Mouse (Mus musculus) liver, embryonic 14.5 days (tissue): ENCODE data around the gene Muc3a. TPM values are rescaled to one million over a fixed set of nuclear protein-coding genes. Genes with fewer than 3 reads are reported as not detected.

Experiments
- ATAC-seq: fragments of 200-750 bp; cut with Nextera tagmentation; 2 replicates; pipeline ENCODE4 v1.8.0; 2017; ENCODE audit warnings: moderate number of reproducible peaks, mild to moderate bottlenecking, moderate library complexity; ENCODE audit not compliant: insufficient read depth
- DNase-seq, 3 experiments: peaks; one replicate each; pipeline ENCODE4 v3.0.0-alpha.2; 2012 to 2013; ENCODE audit warnings: low read depth in 3 of 3, low spot score in 3 of 3
- H3K27ac ChIP-seq: fragments of 300-500 bp; sonication (generic); 2 replicates; pipeline ENCODE4 v1.5.1; 2014; ENCODE audit warnings: moderate library complexity, mild to moderate bottlenecking, control low read depth, inconsistent platforms
- H3K27me3 ChIP-seq: fragments of 300-500 bp; sonication (generic); 2 replicates; pipeline ENCODE4 v1.6.1; 2014; ENCODE audit warnings: mild to moderate bottlenecking, low read length, moderate library complexity; ENCODE audit not compliant: control insufficient read depth, insufficient read depth
- H3K36me3 ChIP-seq: fragments of 300-500 bp; sonication (generic); replicated peaks from 2 replicates; pipeline ENCODE4 v1.6.1; 2014; ENCODE audit warnings: low read depth; ENCODE audit not compliant: control insufficient read depth, insufficient read depth
- H3K4me1 ChIP-seq, 2 experiments: fragments of 200-500 bp in 1 of 2; fragments of 300-500 bp in 1 of 2; sonication (generic) in 1 of 2; replicated peaks; 2 replicates each; pipeline ENCODE4 v1.6.1; 2012 to 2014; ENCODE audit warnings: antibody characterized with exemption in 1 of 2, inconsistent platforms in 1 of 2, low read length in 1 of 2; ENCODE audit not compliant: control insufficient read depth in 2 of 2, insufficient read depth in 2 of 2
- H3K4me2 ChIP-seq: fragments of 300-500 bp; sonication (generic); 2 replicates; pipeline ENCODE4 v1.6.1; 2014; ENCODE audit warnings: low read depth, mild to moderate bottlenecking, control low read depth, moderate library complexity
- H3K4me3 ChIP-seq, 2 experiments: fragments of 200-500 bp in 1 of 2; fragments of 300-500 bp in 1 of 2; sonication (generic) in 1 of 2; 2 replicates each; pipeline ENCODE4 v1.5.1; 2012 to 2014; ENCODE audit warnings: low read depth in 2 of 2, low read length in 2 of 2, mild to moderate bottlenecking in 2 of 2, control low read depth in 1 of 2, inconsistent platforms in 1 of 2, moderate library complexity in 1 of 2; ENCODE audit not compliant: insufficient read depth in 1 of 2
- H3K9ac ChIP-seq: fragments of 300-500 bp; sonication (generic); replicated peaks from 2 replicates; pipeline ENCODE4 v1.6.1; 2014; ENCODE audit warnings: mild to moderate bottlenecking, control low read depth, moderate library complexity
- H3K9me3 ChIP-seq: fragments of 300-500 bp; sonication (generic); 2 replicates; pipeline ENCODE4 v1.6.1; 2016; ENCODE audit warnings: low read length, mixed read lengths; ENCODE audit not compliant: control insufficient read depth
- CTCF ChIP-seq: IDR thresholded peaks from 2 replicates; pipeline ENCODE4 v1.5.1; 2016; ENCODE audit warnings: antibody characterized with exemption, low read depth, control low read depth
- EP300 ChIP-seq: IDR thresholded peaks from 2 replicates; pipeline ENCODE4 v1.6.1; 2016; ENCODE audit warnings: antibody characterized with exemption, low read depth
- WGBS: fragments of 180-500 bp; shearing (Covaris S2); extraction: QIAGEN DNeasy Blood & Tissue Kit; methylation state at CpG from one replicate; pipeline ENCODE4 v1.1.7; 2014; ENCODE audit not compliant: insufficient replicate concordance; 5-methylcytosine and 5-hydroxymethylcytosine counted together
- polyA plus RNA-seq, 2 experiments: library from polyadenylated mRNA; depleted of rRNA in 1 of 2; stranded (reverse) in 1 of 2; unstranded in 1 of 2; fragments of >200 nt; fragmentation: Nextera tagmentation in 1 of 2; extraction: Ambion mirVana in 1 of 2; gene quantifications; 2 replicates each; pipeline versions ENCODE4 v1.2.1 to v1.2.3; 2012 to 2014

The Muc3a gene
- polyA plus RNA-seq, 2 experiments, result 0.06 TPM; not detected in 1

DNA sequence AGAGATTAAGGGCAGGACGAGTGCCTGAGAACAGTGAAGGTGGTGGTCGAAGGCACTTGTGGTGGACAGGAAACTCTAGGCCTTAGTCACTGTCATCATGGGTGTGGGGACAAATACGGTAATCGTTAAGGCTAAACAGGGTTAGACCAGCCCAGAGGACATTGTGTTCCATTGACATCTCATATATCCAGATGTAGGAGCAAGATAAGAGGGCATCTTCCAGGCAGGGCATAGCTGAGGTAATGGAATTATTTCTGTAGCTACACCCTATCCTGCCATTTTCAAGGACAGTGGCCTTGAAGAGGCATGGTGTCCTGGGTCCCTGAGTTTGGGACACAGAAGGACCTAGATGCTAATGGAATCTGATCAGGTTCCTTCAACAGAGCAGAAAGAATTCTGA lies 50.3 kb downstream of the Muc3a start:
- no peak overlapping the region for H3K4me2 ChIP-seq
- no peak overlapping the region for H3K4me3 ChIP-seq
- WGBS, result 48% methylated on average over 4 of the region's 4 CpGs
- H3K4me1 ChIP-seq, result no peaks in the 10 kb centered on the region
- no peak for DNase-seq
- ATAC-seq, result no peak
- H3K27me3 ChIP-seq, result no peaks in the 10 kb centered on the region
- TF ChIP-seq EP300 (no peak), CTCF (no peak)
- H3K9me3 ChIP-seq, result no peaks in the 10 kb centered on the region
- H3K36me3 ChIP-seq, result no peaks in the 10 kb centered on the region
- H3K27ac ChIP-seq, result no peak overlapping the region
- no peak overlapping the region for H3K9ac ChIP-seq

DNA sequence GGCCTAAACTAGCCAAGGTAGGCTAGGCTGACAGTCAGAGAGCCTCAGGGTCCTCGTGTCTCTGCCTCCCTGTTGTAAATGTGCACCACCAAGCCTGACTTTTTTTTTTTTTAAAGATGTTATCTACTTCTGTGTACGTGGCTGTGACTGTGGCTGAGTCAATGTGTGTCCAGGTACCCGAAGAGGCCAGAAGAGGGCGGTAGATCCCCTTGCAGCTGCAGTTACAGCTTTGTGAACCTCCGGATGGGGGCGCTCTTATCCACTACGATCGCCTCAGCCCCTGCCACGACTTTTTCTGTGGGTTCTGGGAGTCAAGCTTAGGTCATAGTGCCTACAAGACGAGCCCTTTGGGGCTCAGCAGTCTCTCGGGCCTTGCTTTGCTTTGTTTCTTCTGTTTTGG lies 52.7 kb downstream of the Muc3a start:
- H3K4me1 ChIP-seq, result no peaks in the 10 kb centered on the region
- TF ChIP-seq CTCF, result peak; percentile 87
- no peak for TF ChIP-seq EP300
- DNase-seq (peak in 2 of 3 experiments; percentile 17 to 26), ATAC-seq (no peak)
- no peak overlapping the region for H3K4me2 ChIP-seq
- 11% methylated on average over 11 of the region's 11 CpGs for WGBS
- no peaks in the 10 kb centered on the region for H3K36me3 ChIP-seq
- no peak overlapping the region for H3K27ac ChIP-seq
- no peaks in the 10 kb centered on the region for H3K9me3 ChIP-seq
- no peaks in the 10 kb centered on the region for H3K27me3 ChIP-seq
- H3K9ac ChIP-seq, result no peak overlapping the region
- no peak overlapping the region for H3K4me3 ChIP-seq

Other genes with a start within 250 kb of the Muc3a start
- 2.8 and 3.5 TPM in 2 replicates for gene Cldn15, start 245.8 kb downstream of the Muc3a start, polyA plus RNA-seq (2012; rRNA removed)
- 4.2 TPM in 2 replicates for gene Cldn15, start 245.8 kb downstream of the Muc3a start, polyA plus RNA-seq (2014; fragmentation: Nextera tagmentation; extraction: Ambion mirVana)
- gene Plod3, start 225.4 kb downstream of the Muc3a start, polyA plus RNA-seq (2012; rRNA removed), result 13.8 and 13.9 TPM in 2 replicates
- 7.2 and 7.5 TPM in 2 replicates for gene Plod3, start 225.4 kb downstream of the Muc3a start, polyA plus RNA-seq (2014; fragmentation: Nextera tagmentation; extraction: Ambion mirVana)
- 25.4 and 29.3 TPM in 2 replicates for gene Znhit1, start 224.4 kb downstream of the Muc3a start, polyA plus RNA-seq (2012; rRNA removed)
- gene Znhit1, start 224.4 kb downstream of the Muc3a start, polyA plus RNA-seq (2014; fragmentation: Nextera tagmentation; extraction: Ambion mirVana), result 46.2 and 51.2 TPM in 2 replicates
- 0.04 TPM in 2 replicates for gene Vgf, start 186.0 kb downstream of the Muc3a start, polyA plus RNA-seq (2012; rRNA removed)
- not detected in 2 replicates for gene Vgf, start 186.0 kb downstream of the Muc3a start, polyA plus RNA-seq (2014; fragmentation: Nextera tagmentation; extraction: Ambion mirVana)
- gene Ap1s1, start 166.3 kb downstream of the Muc3a start, polyA plus RNA-seq (2012; rRNA removed), result 45.8 and 58.6 TPM in 2 replicates
- gene Ap1s1, start 166.3 kb downstream of the Muc3a start, polyA plus RNA-seq (2014; fragmentation: Nextera tagmentation; extraction: Ambion mirVana), result 73.9 and 79.4 TPM in 2 replicates
- 0.14 and 0.23 TPM in 2 replicates for gene Serpine1, start 140.1 kb downstream of the Muc3a start, polyA plus RNA-seq (2012; rRNA removed)
- not detected in 2 replicates for gene Serpine1, start 140.1 kb downstream of the Muc3a start, polyA plus RNA-seq (2014; fragmentation: Nextera tagmentation; extraction: Ambion mirVana)
- 3.7 and 5.4 TPM in 2 replicates for gene Trim56, start 96.2 kb downstream of the Muc3a start, polyA plus RNA-seq (2012; rRNA removed)
- gene Trim56, start 96.2 kb downstream of the Muc3a start, polyA plus RNA-seq (2014; fragmentation: Nextera tagmentation; extraction: Ambion mirVana), result 7.8 and 8.4 TPM in 2 replicates
- gene Muc3, start 63.1 kb downstream of the Muc3a start, polyA plus RNA-seq (2012; rRNA removed), result not detected in 2 replicates
- not detected in 2 replicates for gene Muc3, start 63.1 kb downstream of the Muc3a start, polyA plus RNA-seq (2014; fragmentation: Nextera tagmentation; extraction: Ambion mirVana)
- gene Ache, start 75.1 kb upstream of the Muc3a start, polyA plus RNA-seq (2012; rRNA removed), result 18.1 and 20.5 TPM in 2 replicates
- gene Ache, start 75.1 kb upstream of the Muc3a start, polyA plus RNA-seq (2014; fragmentation: Nextera tagmentation; extraction: Ambion mirVana), result 12.4 and 16.6 TPM in 2 replicates
- 8.2 and 9.4 TPM in 2 replicates for gene Ufsp1, start 82.2 kb upstream of the Muc3a start, polyA plus RNA-seq (2012; rRNA removed)
- 6.3 and 7.9 TPM in 2 replicates for gene Ufsp1, start 82.2 kb upstream of the Muc3a start, polyA plus RNA-seq (2014; fragmentation: Nextera tagmentation; extraction: Ambion mirVana)
- 64.1 and 93.4 TPM in 2 replicates for gene Srrt, start 95.3 kb upstream of the Muc3a start, polyA plus RNA-seq (2012; rRNA removed)
- gene Srrt, start 95.3 kb upstream of the Muc3a start, polyA plus RNA-seq (2014; fragmentation: Nextera tagmentation; extraction: Ambion mirVana), result 50.2 and 56.0 TPM in 2 replicates
- gene Trip6, start 102.0 kb upstream of the Muc3a start, polyA plus RNA-seq (2012; rRNA removed), result 6.7 and 7.2 TPM in 2 replicates
- gene Trip6, start 102.0 kb upstream of the Muc3a start, polyA plus RNA-seq (2014; fragmentation: Nextera tagmentation; extraction: Ambion mirVana), result 4.9 and 6.4 TPM in 2 replicates
- gene Slc12a9, start 121.2 kb upstream of the Muc3a start, polyA plus RNA-seq (2012; rRNA removed), result 2.2 and 2.4 TPM in 2 replicates
- 1.2 TPM in 2 replicates for gene Slc12a9, start 121.2 kb upstream of the Muc3a start, polyA plus RNA-seq (2014; fragmentation: Nextera tagmentation; extraction: Ambion mirVana)
- 7.8 and 8.2 TPM in 2 replicates for gene Ephb4, start 137.7 kb upstream of the Muc3a start, polyA plus RNA-seq (2012; rRNA removed)
- gene Ephb4, start 137.7 kb upstream of the Muc3a start, polyA plus RNA-seq (2014; fragmentation: Nextera tagmentation; extraction: Ambion mirVana), result 5.7 and 6.6 TPM in 2 replicates